10 mouse cellular contexts compared by ENCODE assay signal in genomic region chr4:129928949-129929348, GRCm38 (mm10). TPM values are rescaled to one million over a fixed set of nuclear protein-coding genes. Genes with fewer than 3 reads are reported as not detected.
DNase-seq lines count a peak whose midpoint lies in the region; ATAC-seq and TF ChIP-seq lines count a peak whose summit lies in the region.
"Had no signal": no experiment of that assay in that cellular context is flagged by ENCODE, and none has a peak within 500 bp of the region (broad histone marks: within the 10 kb centered on the region; RNA-seq: fewer than 3 reads in every experiment).

Gene Spocd1, plus strand, starts transcription at chr4:129929249.

- H3K4me3 ChIP-seq in left cerebral cortex, adult 2 months, result peak within 1 kb of the TSS; percentile 3; the same call in 1 of the 2 replicates
- 0 out of 2 replicates have a peak within 1 kb of the TSS, but pooled peaks have one; percentile 21 for H3K4me3 ChIP-seq in embryonic facial prominence, embryonic 15.5 days (replicated peaks)
- peak within 1 kb of the TSS; percentile 33 for H3K4me3 ChIP-seq in limb, embryonic 10.5 days
- H3K4me3 ChIP-seq in neural tube, embryonic 14.5 days (ENCODE audit: low read depth, low read length), result no peak within 1 kb of the TSS

- H3K27me3 ChIP-seq in embryonic facial prominence, embryonic 15.5 days, result no peaks in the 10 kb centered on the region
- no peaks in the 10 kb centered on the region for H3K27me3 ChIP-seq in limb, embryonic 10.5 days (ENCODE audit: low read depth, poor library complexity, severe bottlenecking)
- no peaks in the 10 kb centered on the region for H3K27me3 ChIP-seq in neural tube, embryonic 14.5 days (ENCODE audit: control insufficient read depth, insufficient read depth, low read length)
- H3K27me3 ChIP-seq: Patski had no signal

- H3K4me2 ChIP-seq in embryonic facial prominence, embryonic 15.5 days (replicated peaks), result peak within 1 kb of the TSS; percentile 41
- peak within 1 kb of the TSS; percentile 27; the same call in 1 of the 2 replicates for H3K4me2 ChIP-seq in neural tube, embryonic 14.5 days (ENCODE audit: low read depth, low read length)

- intact Hi-C loops in left cerebral cortex, adult 2 months (cut with DNase I), result loop anchor here (1.0 to 5.0 kb wide), 3 partner anchors 47 to 228 kb away; no protein-coding TSS in a partner anchor
- intact Hi-C loops in left cerebral cortex, postnatal 25 days (cut with DNase I), result loop anchor here (1.0 to 2.0 kb wide), 2 partner anchors 144 to 228 kb away; no protein-coding TSS in a partner anchor

- H3K9me3 ChIP-seq in embryonic facial prominence, embryonic 15.5 days (replicated peaks), result no peaks in the 10 kb centered on the region
- 0 out of 2 replicates have a peak, but pooled peaks cover 3% of the 10 kb centered on the region for H3K9me3 ChIP-seq in limb, embryonic 10.5 days (replicated peaks)
- no peaks in the 10 kb centered on the region for H3K9me3 ChIP-seq in neural tube, embryonic 14.5 days (ENCODE audit: control insufficient read depth, low read length)

- TF ChIP-seq CTCF in left cerebral cortex, adult 2 months (IDR thresholded peaks at IDR 0.05), result no peak

- H3K27ac ChIP-seq in left cerebral cortex, adult 2 months, result no peak within 1 kb of the TSS
- no peak within 1 kb of the TSS for H3K27ac ChIP-seq in embryonic facial prominence, embryonic 15.5 days (replicated peaks)
- H3K27ac ChIP-seq in limb, embryonic 10.5 days, result no peak within 1 kb of the TSS
- H3K27ac ChIP-seq in neural tube, embryonic 14.5 days (ENCODE audit: low read depth, low read length), result no peak within 1 kb of the TSS

- 42% methylated on average over 4 of the region's 4 CpGs for WGBS in embryonic facial prominence, embryonic 15.5 days
- 46% methylated on average over 4 of the region's 4 CpGs for WGBS in limb, embryonic 10.5 days
- WGBS in neural tube, embryonic 14.5 days, result 53% methylated on average over 4 of the region's 4 CpGs

- H3K4me1 ChIP-seq in embryonic facial prominence, embryonic 15.5 days, result peaks cover 10% of the 10 kb centered on the region
- H3K4me1 ChIP-seq in limb, embryonic 10.5 days, result peaks cover 11% of the 10 kb centered on the region
- 0 out of 2 replicates have a peak, but pooled peaks cover 2% of the 10 kb centered on the region for H3K4me1 ChIP-seq in neural tube, embryonic 14.5 days (ENCODE audit: control insufficient read depth, insufficient read depth, low read length)

- no peak for ATAC-seq in embryonic facial prominence, embryonic 15.5 days (ENCODE audit: insufficient number of reproducible peaks, low FRiP score, low TSS enrichment, low read depth)
- no peak for ATAC-seq in neural tube, embryonic 14.5 days (ENCODE audit: low read depth)
- ATAC-seq: Patski had no signal

- H3K9ac ChIP-seq in embryonic facial prominence, embryonic 15.5 days, result no peak within 1 kb of the TSS
- no peak within 1 kb of the TSS for H3K9ac ChIP-seq in neural tube, embryonic 14.5 days (replicated peaks; ENCODE audit: low read depth, low read length)

- H3K36me3 ChIP-seq in embryonic facial prominence, embryonic 15.5 days, result no peaks in the 10 kb centered on the region
- no peaks in the 10 kb centered on the region for H3K36me3 ChIP-seq in limb, embryonic 10.5 days
- no peaks in the 10 kb centered on the region for H3K36me3 ChIP-seq in neural tube, embryonic 14.5 days (ENCODE audit: control insufficient read depth, insufficient read depth, low read length)

- no peak for DNase-seq in left cerebral cortex, adult 2 months (ENCODE audit: extremely low spot score in 1 of 2, low spot score in 2 of 2)
- no peak for DNase-seq in left cerebral cortex, postnatal 25 days (ENCODE audit: low spot score in 2 of 2)
- DNase-seq in limb, embryonic 10.5 days (ENCODE audit: low spot score), result no peak
- no peak for DNase-seq in right cerebral cortex, adult 2 months (ENCODE audit: low spot score in 2 of 2)
- DNase-seq in urinary bladder, postnatal 25 days (ENCODE audit: low spot score), result no peak
- no peak for DNase-seq in natural killer cell, adult 2 months (ENCODE audit: low spot score in 2 of 2)

RNA-seq across cellular contexts. Expression of gene Spocd1, which starts in this region (rescaled TPM):
- total RNA-seq in left cerebral cortex, adult 2 months (2021), result under 1 TPM; 0.40 to 0.57 TPM
- total RNA-seq in left cerebral cortex, postnatal 25 days (2021), result under 1 TPM; 0.37 TPM
- 0.23 and 0.28 TPM in 2 replicates for polyA plus RNA-seq in embryonic facial prominence, embryonic 15.5 days (2015; fragmentation: Nextera tagmentation; extraction: Ambion mirVana)
- 0.06 TPM in 1 of 2 replicates, not detected in the other for polyA plus RNA-seq in limb, embryonic 10.5 days (2016; fragmentation: Nextera tagmentation; extraction: Ambion mirVana)
- not detected in 2 replicates for polyA plus RNA-seq in neural tube, embryonic 14.5 days (2014; fragmentation: Nextera tagmentation; extraction: Ambion mirVana)
- total RNA-seq: neutrophil, adult 5-6 weeks had no signal
